Mouse (Mus musculus): Measurements from ENCODE around the gene Rbm47. TPM values are rescaled to one million over a fixed set of nuclear protein-coding genes. Genes with fewer than 3 reads are reported as not detected.

Rbm47 gene
- polyA plus RNA-seq, 1 experiment: 24.9 TPM

DNA sequence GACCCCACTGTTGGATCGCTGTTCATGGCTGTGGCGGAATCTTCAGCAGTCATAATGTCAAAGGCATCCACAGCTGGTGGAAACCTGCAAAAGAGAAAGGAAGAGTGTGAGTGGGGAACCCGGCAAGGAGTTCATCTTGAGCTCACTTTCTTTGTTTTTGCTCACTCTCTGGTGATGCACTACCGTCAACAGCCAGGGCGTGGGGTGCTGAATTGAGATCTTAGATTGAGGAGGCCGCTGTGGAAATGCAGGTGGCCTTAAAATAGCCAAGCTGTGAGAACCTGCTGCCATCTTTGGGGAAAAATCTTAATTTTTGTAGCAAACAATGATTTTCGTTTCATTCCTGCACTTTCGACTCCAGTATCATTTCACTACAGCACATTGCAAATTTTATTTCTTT, 145.7 kb downstream of the Rbm47 start:
- Histone ChIP-seq H3K4me1 (ENCODE audit: control insufficient read depth, insufficient read depth, low read length) (no peaks in the 10 kb centered on the region; the same call in 1 of the 2 replicates), H3K4me3 (ENCODE audit: control insufficient read depth, low read depth, low read length) (peak overlapping the region; percentile 37; the same call in 1 of the 2 replicates), H3K27ac (ENCODE audit: control insufficient read depth, insufficient read depth, low read depth, low read length) (no peak overlapping the region), H3K36me3 (ENCODE audit: control insufficient read depth, insufficient read depth, low read length) (no peaks in the 10 kb centered on the region), H3K27me3 (ENCODE audit: control insufficient read depth, insufficient read depth, low read length) (no peaks in the 10 kb centered on the region)
- TF ChIP-seq POLR2A (IDR thresholded peaks at IDR 0.05; ENCODE audit: control insufficient read depth, low read depth, low read length) (no peak), CTCF (IDR thresholded peaks at IDR 0.05; ENCODE audit: control insufficient read depth, insufficient read depth, insufficient replicate concordance, low read depth, low read length) (no peak)

DNA sequence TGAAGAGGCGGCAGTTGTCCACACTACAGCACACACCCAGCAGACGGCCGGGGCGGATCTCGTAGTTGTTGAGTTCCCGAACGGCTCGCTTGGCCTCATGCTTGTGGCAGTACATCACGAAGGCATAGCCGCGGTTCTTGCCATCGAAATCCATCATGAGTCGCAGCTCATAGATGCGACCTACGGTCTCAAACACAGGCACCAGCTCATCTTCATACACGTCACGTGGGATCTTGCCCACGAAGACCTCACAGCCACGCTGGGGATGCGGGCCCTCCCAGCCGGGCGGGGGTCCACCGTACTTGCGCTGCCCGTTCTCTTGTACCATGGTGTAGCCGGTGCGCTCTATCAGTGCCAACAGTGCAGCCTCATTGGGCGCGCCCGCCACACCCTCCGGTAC, 146.1 kb downstream of the Rbm47 start:
- TF ChIP-seq CTCF (IDR thresholded peaks at IDR 0.05; ENCODE audit: control insufficient read depth, insufficient read depth, insufficient replicate concordance, low read depth, low read length) (no peak), POLR2A (IDR thresholded peaks at IDR 0.05; ENCODE audit: control insufficient read depth, low read depth, low read length) (no peak)
- H3K4me1 ChIP-seq (ENCODE audit: control insufficient read depth, insufficient read depth, low read length): no peaks in the 10 kb centered on the region; the same call in 1 of the 2 replicates
- H3K36me3 ChIP-seq (ENCODE audit: control insufficient read depth, insufficient read depth, low read length): no peaks in the 10 kb centered on the region
- H3K27ac ChIP-seq (ENCODE audit: control insufficient read depth, insufficient read depth, low read depth, low read length): no peak overlapping the region
- peak overlapping the region; percentile 37 for H3K4me3 ChIP-seq (ENCODE audit: control insufficient read depth, low read depth, low read length)
- no peaks in the 10 kb centered on the region for H3K27me3 ChIP-seq (ENCODE audit: control insufficient read depth, insufficient read depth, low read length)

DNA sequence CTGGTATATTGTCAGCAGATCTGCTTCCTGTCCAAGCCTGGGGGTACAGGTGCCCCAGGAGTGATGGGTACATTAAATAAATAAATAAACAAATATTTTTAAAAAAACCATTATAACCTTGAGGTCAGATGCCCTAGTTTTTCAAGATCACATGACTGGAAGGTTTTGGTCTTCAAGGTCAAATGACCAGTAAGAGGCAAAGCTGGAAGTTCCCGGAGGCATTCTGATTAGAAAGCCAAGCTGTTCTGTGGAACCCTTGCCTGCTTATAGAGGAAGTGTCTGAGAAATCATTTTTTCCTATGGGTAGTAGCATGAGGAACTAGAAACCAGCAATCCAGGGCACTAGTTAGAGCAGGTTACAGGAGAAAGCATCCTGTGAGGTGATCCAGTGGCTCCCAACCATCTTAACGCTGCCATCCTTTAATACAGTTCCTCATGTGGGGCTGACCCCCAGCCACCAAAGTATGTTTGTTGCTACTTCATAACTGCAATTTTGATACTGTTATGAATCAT, 157.4 kb downstream of the Rbm47 start:
- H3K4me1 ChIP-seq (ENCODE audit: control insufficient read depth, insufficient read depth, low read length): peaks cover 3% of the 10 kb centered on the region
- H3K4me3 ChIP-seq (ENCODE audit: control insufficient read depth, low read depth, low read length): no peak overlapping the region

GRCm38 (mm10) chr5:66014437-66014836, 158.5 kb downstream of the Rbm47 start:
- no peaks in the 10 kb centered on the region for H3K27me3 ChIP-seq (ENCODE audit: control insufficient read depth, insufficient read depth, low read length)
- TF ChIP-seq CTCF (IDR thresholded peaks at IDR 0.05; ENCODE audit: control insufficient read depth, insufficient read depth, insufficient replicate concordance, low read depth, low read length) (no peak), POLR2A (IDR thresholded peaks at IDR 0.05; ENCODE audit: control insufficient read depth, low read depth, low read length) (no peak)
- no peak overlapping the region for H3K27ac ChIP-seq (ENCODE audit: control insufficient read depth, insufficient read depth, low read depth, low read length)
- H3K36me3 ChIP-seq (ENCODE audit: control insufficient read depth, insufficient read depth, low read length): no peaks in the 10 kb centered on the region
- peaks cover 3% of the 10 kb centered on the region for H3K4me1 ChIP-seq (ENCODE audit: control insufficient read depth, insufficient read depth, low read length)
- no peak overlapping the region for H3K4me3 ChIP-seq (ENCODE audit: control insufficient read depth, low read depth, low read length)

More for the DNA sequence above, 157.4 kb downstream of the Rbm47 start:
- TF ChIP-seq POLR2A (IDR thresholded peaks at IDR 0.05; ENCODE audit: control insufficient read depth, low read depth, low read length) (no peak), CTCF (IDR thresholded peaks at IDR 0.05; ENCODE audit: control insufficient read depth, insufficient read depth, insufficient replicate concordance, low read depth, low read length) (no peak)
- no peak overlapping the region for H3K27ac ChIP-seq (ENCODE audit: control insufficient read depth, insufficient read depth, low read depth, low read length)
- H3K27me3 ChIP-seq (ENCODE audit: control insufficient read depth, insufficient read depth, low read length): no peaks in the 10 kb centered on the region
- no peaks in the 10 kb centered on the region for H3K36me3 ChIP-seq (ENCODE audit: control insufficient read depth, insufficient read depth, low read length)

DNA sequence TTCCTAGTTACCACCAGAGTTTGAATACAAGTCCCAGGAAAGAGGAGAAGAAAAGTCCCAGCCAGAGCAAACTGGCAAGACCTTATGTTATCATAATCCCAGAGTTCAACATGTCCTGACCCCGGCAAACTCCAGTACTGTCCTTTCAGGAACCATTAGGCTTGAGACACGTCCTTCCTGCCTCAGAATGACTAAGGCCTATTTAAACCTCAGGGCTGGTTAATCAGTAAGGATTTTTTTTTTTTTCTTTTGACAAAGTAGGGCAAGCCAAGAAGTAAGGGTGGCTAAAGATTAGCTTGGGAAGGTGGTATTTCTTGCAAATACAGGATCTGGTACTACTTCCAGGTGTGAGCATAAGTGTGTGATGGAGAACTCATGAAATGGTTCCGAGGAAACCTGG, 158.9 kb downstream of the Rbm47 start:
- Histone ChIP-seq H3K27ac (ENCODE audit: control insufficient read depth, insufficient read depth, low read depth, low read length) (no peak overlapping the region), H3K4me1 (ENCODE audit: control insufficient read depth, insufficient read depth, low read length) (peaks cover 3% of the 10 kb centered on the region), H3K4me3 (ENCODE audit: control insufficient read depth, low read depth, low read length) (no peak overlapping the region), H3K36me3 (ENCODE audit: control insufficient read depth, insufficient read depth, low read length) (no peaks in the 10 kb centered on the region), H3K27me3 (ENCODE audit: control insufficient read depth, insufficient read depth, low read length) (no peaks in the 10 kb centered on the region)
- no peak for TF ChIP-seq POLR2A (IDR thresholded peaks at IDR 0.05; ENCODE audit: control insufficient read depth, low read depth, low read length)
- no peak for TF ChIP-seq CTCF (IDR thresholded peaks at IDR 0.05; ENCODE audit: control insufficient read depth, insufficient read depth, insufficient replicate concordance, low read depth, low read length)

- no peak overlapping the region for H3K27ac ChIP-seq (ENCODE audit: control insufficient read depth, insufficient read depth, low read depth, low read length)
- H3K4me3 ChIP-seq (ENCODE audit: control insufficient read depth, low read depth, low read length): no peak overlapping the region
- no peaks in the 10 kb centered on the region for H3K36me3 ChIP-seq (ENCODE audit: control insufficient read depth, insufficient read depth, low read length)
- TF ChIP-seq POLR2A (IDR thresholded peaks at IDR 0.05; ENCODE audit: control insufficient read depth, low read depth, low read length) (no peak), CTCF (IDR thresholded peaks at IDR 0.05; ENCODE audit: control insufficient read depth, insufficient read depth, insufficient replicate concordance, low read depth, low read length) (no peak)
- H3K27me3 ChIP-seq (ENCODE audit: control insufficient read depth, insufficient read depth, low read length): no peaks in the 10 kb centered on the region
- H3K4me1 ChIP-seq (ENCODE audit: control insufficient read depth, insufficient read depth, low read length): peaks cover 9% of the 10 kb centered on the region; the same call in 1 of the 2 replicates
Measured at GRCm38 (mm10) chr5:66008245-66008967, 164.5 kb downstream of the Rbm47 start.

- no peaks in the 10 kb centered on the region for H3K27me3 ChIP-seq (ENCODE audit: control insufficient read depth, insufficient read depth, low read length)
- peaks cover 9% of the 10 kb centered on the region; the same call in 1 of the 2 replicates for H3K4me1 ChIP-seq (ENCODE audit: control insufficient read depth, insufficient read depth, low read length)
- H3K4me3 ChIP-seq (ENCODE audit: control insufficient read depth, low read depth, low read length): no peak overlapping the region
- no peaks in the 10 kb centered on the region for H3K36me3 ChIP-seq (ENCODE audit: control insufficient read depth, insufficient read depth, low read length)
- TF ChIP-seq CTCF (IDR thresholded peaks at IDR 0.05; ENCODE audit: control insufficient read depth, insufficient read depth, insufficient replicate concordance, low read depth, low read length): no peak
- no peak for TF ChIP-seq POLR2A (IDR thresholded peaks at IDR 0.05; ENCODE audit: control insufficient read depth, low read depth, low read length)
- H3K27ac ChIP-seq (ENCODE audit: control insufficient read depth, insufficient read depth, low read depth, low read length): no peak overlapping the region
Measured at GRCm38 (mm10) chr5:66005041-66005678, 167.8 kb downstream of the Rbm47 start.
